Mouse (Mus musculus): ENCODE measurements around the gene Exoc4. TPM values are rescaled to one million over a fixed set of nuclear protein-coding genes. Genes with fewer than 3 reads are reported as not detected.

Gene Exoc4
- total and polyA plus RNA-seq, 3 experiments = 31.2 to 46.4 (median 41.9) TPM

- dilution Hi-C loops (cut with MboI; ENCODE audit: extremely low pct_ligation_motif_present, extremely low pct_unique_long_range_greater_than_20kb, low sequenced_read_pairs) = no loop called here
Measured at GRCm38 (mm10) chr6:33859049-33859448, 610.2 kb downstream of the Exoc4 start.

GRCm38 (mm10) chr6:33865752-33866151 is 616.9 kb downstream of the Exoc4 start:
- no peaks in the 10 kb centered on the region for H3K27me3 ChIP-seq (replicated peaks)
- dilution Hi-C loops (cut with MboI; ENCODE audit: extremely low pct_ligation_motif_present, extremely low pct_unique_long_range_greater_than_20kb, low sequenced_read_pairs) (no loop called here), in situ Hi-C loops (cut with MboI; ENCODE audit: low pct_ligation_motif_present, low pct_unique_long_range_greater_than_20kb, low sequenced_read_pairs) (no loop called here)
- H3K79me2 ChIP-seq (replicated peaks; ENCODE audit: control insufficient read depth, extremely low read depth, insufficient read depth, poor library complexity, severe bottlenecking) = no peaks in the 10 kb centered on the region
- no peak overlapping the region for H3K27ac ChIP-seq (ENCODE audit: insufficient read depth, low read depth)
- peaks cover 0 to 7% of the 10 kb centered on the region in 2 experiments; a peak in 1 of 4 replicates for H3K4me1 ChIP-seq (ENCODE audit: control insufficient read depth in 1 of 2, insufficient read depth in 2 of 2)
- no peak overlapping the region for H3K4me3 ChIP-seq (replicated peaks in 1 of 3; ENCODE audit: low read depth in 2 of 3, low read length in 2 of 3, poor library complexity in 1 of 3)
- TF ChIP-seq NELFE (IDR thresholded peaks at IDR 0.05; ENCODE audit: low read depth, low read length) = no peak
- no peak for TF ChIP-seq POLR2A (IDR thresholded peaks at IDR 0.05; ENCODE audit: low read depth, low read length)
- no peak for TF ChIP-seq E2F4 (IDR thresholded peaks at IDR 0.05; ENCODE audit: insufficient replicate concordance, low read depth, low read length)
- no peaks in the 10 kb centered on the region for H3K9me3 ChIP-seq (replicated peaks; ENCODE audit: low read length)
- H3K36me3 ChIP-seq (replicated peaks in 1 of 2; ENCODE audit: control insufficient read depth in 1 of 2, insufficient read depth in 1 of 2, low read length in 1 of 2) = peaks cover 0 to 3% of the 10 kb centered on the region in 2 experiments
- H3K9ac ChIP-seq (ENCODE audit: insufficient read depth, low read depth) = no peak overlapping the region
- H3K4me2 ChIP-seq (ENCODE audit: insufficient read depth, low read depth, poor library complexity, severe bottlenecking) = no peak overlapping the region
- no peak for DNase-seq (ENCODE audit: extremely low read depth)

More at GRCm38 (mm10) chr6:33859049-33859448, 610.2 kb downstream of the Exoc4 start:
- no peak overlapping the region for H3K4me2 ChIP-seq (ENCODE audit: insufficient read depth, low read depth, poor library complexity, severe bottlenecking)
- no peaks in the 10 kb centered on the region for H3K9me3 ChIP-seq (replicated peaks; ENCODE audit: low read length)
- H3K27me3 ChIP-seq (replicated peaks) = no peaks in the 10 kb centered on the region
- TF ChIP-seq JUND (conservative IDR thresholded peaks at IDR 0.05; ENCODE audit: low read depth, low read length) (no peak), NRF1 (IDR thresholded peaks at IDR 0.05; ENCODE audit: low read depth, low read length) (no peak), UBTF (IDR thresholded peaks at IDR 0.05; ENCODE audit: low read depth, low read length) (no peak), POLR2A (IDR thresholded peaks at IDR 0.05; ENCODE audit: low read depth, low read length) (no peak), MAZ (IDR thresholded peaks at IDR 0.05; ENCODE audit: low read depth, low read length) (no peak), USF2 (conservative IDR thresholded peaks at IDR 0.05; ENCODE audit: low read depth, low read length) (no peak), CHD2 (IDR thresholded peaks at IDR 0.05; ENCODE audit: low read length) (no peak), HCFC1 (IDR thresholded peaks at IDR 0.05; ENCODE audit: low read depth, low read length) (no peak), CTCF (conservative IDR thresholded peaks at IDR 0.05 in 1 of 2, IDR thresholded peaks at IDR 0.05 in 1 of 2; ENCODE audit: low read depth in 2 of 2, low read length in 2 of 2) (no peak), SIN3A (IDR thresholded peaks at IDR 0.05; ENCODE audit: low read length) (no peak), POLR2AphosphoS2 (IDR thresholded peaks at IDR 0.05; ENCODE audit: low read depth, low read length) (no peak), RCOR1 (conservative IDR thresholded peaks at IDR 0.05; ENCODE audit: low read depth, low read length) (no peak), ETS1 (conservative IDR thresholded peaks at IDR 0.05; ENCODE audit: low read depth, low read length) (no peak), SMC3 (IDR thresholded peaks at IDR 0.05; ENCODE audit: low read depth, low read length) (no peak), KAT2A (IDR thresholded peaks at IDR 0.05; ENCODE audit: insufficient replicate concordance, low read length) (no peak)
- no peak overlapping the region for H3K27ac ChIP-seq (ENCODE audit: insufficient read depth, low read depth)
- in situ Hi-C loops (cut with MboI; ENCODE audit: low pct_ligation_motif_present, low pct_unique_long_range_greater_than_20kb, low sequenced_read_pairs) = no loop called here
- H3K4me3 ChIP-seq (replicated peaks in 1 of 3; ENCODE audit: low read depth in 2 of 3, low read length in 2 of 3, poor library complexity in 1 of 3) = no peak overlapping the region
- peaks cover 0 to 3% of the 10 kb centered on the region in 2 experiments for H3K36me3 ChIP-seq (replicated peaks in 1 of 2; ENCODE audit: control insufficient read depth in 1 of 2, insufficient read depth in 1 of 2, low read length in 1 of 2)
- DNase-seq (ENCODE audit: extremely low read depth) = no peak
- H3K79me2 ChIP-seq (replicated peaks; ENCODE audit: control insufficient read depth, extremely low read depth, insufficient read depth, poor library complexity, severe bottlenecking) = no peaks in the 10 kb centered on the region
- peaks cover 0 to 14% of the 10 kb centered on the region in 2 experiments; a peak in 2 of 4 replicates for H3K4me1 ChIP-seq (ENCODE audit: control insufficient read depth in 1 of 2, insufficient read depth in 2 of 2)
- no peak overlapping the region for H3K9ac ChIP-seq (ENCODE audit: insufficient read depth, low read depth)
